Mouse (Mus musculus) liver, embryonic 15.5 days (tissue): ENCODE measurements around the gene Nhsl1. TPM values are rescaled to one million over a fixed set of nuclear protein-coding genes. Genes with fewer than 3 reads are reported as not detected.

ENCODE experiments used
- polyA plus RNA-seq: library from polyadenylated mRNA; unstranded; fragments of >200 nt; fragmentation: Nextera tagmentation; extraction: Ambion mirVana; gene quantifications from 2 replicates; pipeline ENCODE4 v1.2.1, GENCODE M21; 2015

Nhsl1 gene
- polyA plus RNA-seq, 1 experiment from 2014 or later = 0.45 TPM

Other genes with a start within 250 kb of the Nhsl1 start
- not detected in 2 replicates for gene Ect2l, start 108.1 kb upstream of the Nhsl1 start, polyA plus RNA-seq
- 5.6 and 5.7 TPM in 2 replicates for gene Ccdc28a, start 84.0 kb upstream of the Nhsl1 start, polyA plus RNA-seq
- 1.3 and 1.6 TPM in 2 replicates for gene Hebp2, start 227.1 kb downstream of the Nhsl1 start, polyA plus RNA-seq